Mouse (Mus musculus): ENCODE results near the gene Polr1c. TPM values are rescaled to one million over a fixed set of nuclear protein-coding genes. Genes with fewer than 3 reads are reported as not detected.

Gene Polr1c
- polyA plus RNA-seq, 1 experiment from 2014 or later, result 109 TPM

GRCm38 (mm10) chr17:46206676-46207075 is 41.2 kb downstream of the Polr1c start:
- H3K27me3 ChIP-seq, result no peaks in the 10 kb centered on the region
- peaks cover 69% of the 10 kb centered on the region for H3K36me3 ChIP-seq
- no peak for ATAC-seq (ENCODE audit: insufficient number of reproducible peaks, insufficient read depth, low FRiP score, low TSS enrichment, low read depth)
- peaks cover 14% of the 10 kb centered on the region for H3K4me1 ChIP-seq (replicated peaks)
- no peak overlapping the region for H3K9ac ChIP-seq (replicated peaks)
- H3K27ac ChIP-seq, result no peak overlapping the region
- no peak overlapping the region for H3K4me2 ChIP-seq
- no peak overlapping the region for H3K4me3 ChIP-seq (replicated peaks)
- H3K9me3 ChIP-seq, result no peaks in the 10 kb centered on the region

GRCm38 (mm10) chr17:46203078-46203477 is 44.8 kb downstream of the Polr1c start:
- peak overlapping the region; percentile 94 for H3K4me3 ChIP-seq (replicated peaks)
- ATAC-seq (ENCODE audit: insufficient number of reproducible peaks, insufficient read depth, low FRiP score, low TSS enrichment, low read depth), result peak; percentile 58; the same call in 1 of the 2 replicates
- peak overlapping the region; percentile 83 for H3K27ac ChIP-seq
- H3K4me2 ChIP-seq, result peak overlapping the region; percentile 92
- H3K27me3 ChIP-seq, result no peaks in the 10 kb centered on the region
- H3K9me3 ChIP-seq, result no peaks in the 10 kb centered on the region
- peaks cover 50% of the 10 kb centered on the region for H3K36me3 ChIP-seq
- under 1% methylated on average over 20 of the region's 20 CpGs for WGBS
- H3K9ac ChIP-seq (replicated peaks), result peak overlapping the region; percentile 86
- H3K4me1 ChIP-seq (replicated peaks), result peaks cover 25% of the 10 kb centered on the region

- H3K36me3 ChIP-seq, result peaks cover 50% of the 10 kb centered on the region
- peak within 1 kb of the TSS; percentile 86 for H3K9ac ChIP-seq (replicated peaks)
- peak within 1 kb of the TSS; percentile 94 for H3K4me3 ChIP-seq (replicated peaks)
- WGBS, result under 1% methylated on average over 66 of the region's 66 CpGs
- H3K9me3 ChIP-seq, result no peaks in the 10 kb centered on the region
- peak within 1 kb of the TSS; percentile 83 for H3K27ac ChIP-seq
- H3K27me3 ChIP-seq, result no peaks in the 10 kb centered on the region
- H3K4me2 ChIP-seq, result peak within 1 kb of the TSS; percentile 92
- ATAC-seq (ENCODE audit: insufficient number of reproducible peaks, insufficient read depth, low FRiP score, low TSS enrichment, low read depth), result peak; percentile 93
- H3K4me1 ChIP-seq (replicated peaks), result peaks cover 25% of the 10 kb centered on the region
These were observed 45.3 kb downstream of the Polr1c start, which contains the start of the genes Polh and Xpo5 for GRCm38 (mm10) chr17:46202421-46203071. Gene Polh (minus strand): TSS chr17:46202645. Gene Xpo5 (plus strand): TSS chr17:46202782.

- no peaks in the 10 kb centered on the region for H3K27me3 ChIP-seq
- H3K27ac ChIP-seq, result no peak overlapping the region
- peak overlapping the region; percentile 92 for H3K4me2 ChIP-seq
- no peak for ATAC-seq (ENCODE audit: insufficient number of reproducible peaks, insufficient read depth, low FRiP score, low TSS enrichment, low read depth)
- H3K4me1 ChIP-seq (replicated peaks), result peaks cover 25% of the 10 kb centered on the region
- peaks cover 50% of the 10 kb centered on the region for H3K36me3 ChIP-seq
- H3K4me3 ChIP-seq (replicated peaks), result peak overlapping the region; percentile 94
- H3K9me3 ChIP-seq, result no peaks in the 10 kb centered on the region
- 0 out of 2 replicates have a peak overlapping the region, but pooled peaks have one; percentile 13 for H3K9ac ChIP-seq (replicated peaks)
- WGBS, result 76% methylated on average over 6 of the region's 6 CpGs
These were observed 46.7 kb downstream of the Polr1c start for GRCm38 (mm10) chr17:46201151-46201550.

MicroRNA genes within 50 kb of the gene (microRNA counts, 519-probe panel; counts per million panel counts)
- microRNA mmu-miR-693-3p (not detected), microRNA mmu-miR-693-5p (not detected)

Small RNA genes within 50 kb of the gene (microRNA-seq; reads per million reads assigned to microRNA genes)
- gene Mir693, result not detected

Other genes starting within 250 kb of the Polr1c start
- 6.2 TPM in 2 replicates for gene Vegfa, start 215.7 kb downstream of the Polr1c start, polyA plus RNA-seq (2016; fragmentation: Nextera tagmentation; extraction: Ambion mirVana)
- gene Mrps18a, start 137.1 kb downstream of the Polr1c start, polyA plus RNA-seq (2016; fragmentation: Nextera tagmentation; extraction: Ambion mirVana), result 143 and 144 TPM in 2 replicates
- gene Rsph9, start 103.8 kb downstream of the Polr1c start, polyA plus RNA-seq (2016; fragmentation: Nextera tagmentation; extraction: Ambion mirVana), result 9.5 and 12.7 TPM in 2 replicates
- 36.1 and 36.4 TPM in 2 replicates for gene Mad2l1bp, start 94.5 kb downstream of the Polr1c start, polyA plus RNA-seq (2016; fragmentation: Nextera tagmentation; extraction: Ambion mirVana)
- gene Gtpbp2, start 87.0 kb downstream of the Polr1c start, polyA plus RNA-seq (2016; fragmentation: Nextera tagmentation; extraction: Ambion mirVana), result 46.5 and 51.0 TPM in 2 replicates
- 15.4 and 16.0 TPM in 2 replicates for gene Polh, start 45.4 kb downstream of the Polr1c start, polyA plus RNA-seq (2016; fragmentation: Nextera tagmentation; extraction: Ambion mirVana)
- 61.6 and 63.1 TPM in 2 replicates for gene Xpo5, start 45.3 kb downstream of the Polr1c start, polyA plus RNA-seq (2016; fragmentation: Nextera tagmentation; extraction: Ambion mirVana)
- 65.6 and 73.5 TPM in 2 replicates for gene Yipf3, start within 50 bp of the Polr1c start, polyA plus RNA-seq (2016; fragmentation: Nextera tagmentation; extraction: Ambion mirVana)
- gene Lrrc73, start 5.5 kb upstream of the Polr1c start, polyA plus RNA-seq (2016; fragmentation: Nextera tagmentation; extraction: Ambion mirVana), result 0.60 and 0.65 TPM in 2 replicates
- 59.9 and 62.8 TPM in 2 replicates for gene Tjap1, start 35.0 kb upstream of the Polr1c start, polyA plus RNA-seq (2016; fragmentation: Nextera tagmentation; extraction: Ambion mirVana)
- gene Dlk2, start 49.4 kb upstream of the Polr1c start, polyA plus RNA-seq (2016; fragmentation: Nextera tagmentation; extraction: Ambion mirVana), result 3.8 and 4.8 TPM in 2 replicates
- 7.7 and 8.2 TPM in 2 replicates for gene Abcc10, start 80.3 kb upstream of the Polr1c start, polyA plus RNA-seq (2016; fragmentation: Nextera tagmentation; extraction: Ambion mirVana)
- 16.5 and 17.7 TPM in 2 replicates for gene Zfp318, start 135.7 kb upstream of the Polr1c start, polyA plus RNA-seq (2016; fragmentation: Nextera tagmentation; extraction: Ambion mirVana)
- 0.40 and 0.63 TPM in 2 replicates for gene Crip3, start 180.9 kb upstream of the Polr1c start, polyA plus RNA-seq (2016; fragmentation: Nextera tagmentation; extraction: Ambion mirVana)
- gene Slc22a7, start 190.4 kb upstream of the Polr1c start, polyA plus RNA-seq (2016; fragmentation: Nextera tagmentation; extraction: Ambion mirVana), result not detected in 2 replicates
- 0.34 and 0.45 TPM in 2 replicates for gene Ttbk1, start 239.6 kb upstream of the Polr1c start, polyA plus RNA-seq (2016; fragmentation: Nextera tagmentation; extraction: Ambion mirVana)
- gene Dnph1, start 248.7 kb upstream of the Polr1c start, polyA plus RNA-seq (2016; fragmentation: Nextera tagmentation; extraction: Ambion mirVana), result 51.6 and 55.3 TPM in 2 replicates